Mouse (Mus musculus) E14TG2a.4 (cell line): ENCODE data around the gene Hspb2.

Experiments used
- H3K27me3 ChIP-seq: 2 replicates; pipeline ENCODE4 v1.6.1; 2014; ENCODE audit warnings: low read length, control low read depth; ENCODE audit not compliant: insufficient read depth
- H3K36me3 ChIP-seq: 2 replicates; pipeline ENCODE4 v1.6.1; 2014; ENCODE audit warnings: low read length, control low read depth; ENCODE audit not compliant: insufficient read depth
- H3K4me1 ChIP-seq: replicated peaks from 2 replicates; pipeline ENCODE4 v1.6.1; 2014; ENCODE audit warnings: low read depth, low read length, control low read depth
- H3K4me3 ChIP-seq: replicated peaks from 2 replicates; pipeline ENCODE4 v1.5.1; 2014; ENCODE audit warnings: mild to moderate bottlenecking, low read length
- H3K9me3 ChIP-seq: 2 replicates; pipeline ENCODE4 v1.6.1; 2014; ENCODE audit warnings: low read length, control low read depth
- CTCF ChIP-seq: conservative IDR thresholded peaks from 2 replicates; pipeline ENCODE4 v1.5.1; 2014; ENCODE audit warnings: low read length
- NANOG ChIP-seq: IDR thresholded peaks from 2 replicates; pipeline ENCODE4 v1.6.1; 2014; ENCODE audit warnings: borderline replicate concordance, low read length, mixed read lengths
- POU5F1 ChIP-seq: IDR thresholded peaks from 2 replicates; pipeline ENCODE4 v1.6.1; 2014; ENCODE audit warnings: low read length, borderline replicate concordance

Hspb2 gene

GRCm38 (mm10) chr9:50752054-50752602 is at the start of gene Hspb2:
Gene Hspb2, minus strand, starts transcription at chr9:50752354.
- Histone ChIP-seq H3K4me1 (peaks cover 36% of the 10 kb centered on the region), H3K36me3 (no peaks in the 10 kb centered on the region), H3K9me3 (no peaks in the 10 kb centered on the region), H3K4me3 (peak within 1 kb of the TSS; percentile 71), H3K27me3 (peaks cover 48% of the 10 kb centered on the region)
- TF ChIP-seq POU5F1: no peak
- TF ChIP-seq CTCF: no peak
- no peak for TF ChIP-seq NANOG

DNA sequence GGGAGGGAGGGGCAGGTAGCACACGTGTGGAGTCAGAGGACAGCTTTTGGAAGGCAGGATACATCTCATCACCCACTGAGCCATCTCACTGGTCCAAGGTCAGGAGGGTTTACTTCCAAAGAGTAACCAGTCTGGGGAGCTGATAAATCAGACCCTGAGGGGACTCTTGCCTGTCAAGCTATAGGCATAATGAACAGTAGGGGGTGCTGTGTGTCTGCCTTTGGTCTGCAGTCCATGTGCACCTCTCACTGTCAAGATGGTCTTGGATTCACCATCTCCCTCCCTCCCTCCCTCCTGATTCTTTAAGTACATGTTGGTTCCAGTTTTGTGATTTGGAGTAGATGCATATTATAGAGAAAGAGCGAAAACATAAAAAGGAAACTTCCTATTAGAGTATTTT is 48.8 kb upstream of the Hspb2 start:
- Histone ChIP-seq H3K4me3 (no peak overlapping the region), H3K36me3 (peaks cover 38% of the 10 kb centered on the region), H3K9me3 (no peaks in the 10 kb centered on the region), H3K4me1 (no peaks in the 10 kb centered on the region), H3K27me3 (no peaks in the 10 kb centered on the region)
- TF ChIP-seq NANOG (no peak), POU5F1 (no peak), CTCF (peak; percentile 34)

- H3K4me3 ChIP-seq: no peak overlapping the region
- H3K36me3 ChIP-seq: peaks cover 24% of the 10 kb centered on the region
- no peak for TF ChIP-seq CTCF
- no peak for TF ChIP-seq POU5F1
- TF ChIP-seq NANOG: no peak
- no peaks in the 10 kb centered on the region for H3K4me1 ChIP-seq
- H3K9me3 ChIP-seq: no peaks in the 10 kb centered on the region
- no peaks in the 10 kb centered on the region for H3K27me3 ChIP-seq
These were observed 46.2 kb upstream of the Hspb2 start for GRCm38 (mm10) chr9:50798368-50798767.

GRCm38 (mm10) chr9:50797641-50798040 is 45.5 kb upstream of the Hspb2 start:
- TF ChIP-seq POU5F1: no peak
- Histone ChIP-seq H3K9me3 (no peaks in the 10 kb centered on the region), H3K4me1 (no peaks in the 10 kb centered on the region), H3K4me3 (no peak overlapping the region), H3K36me3 (peaks cover 19% of the 10 kb centered on the region), H3K27me3 (no peaks in the 10 kb centered on the region)

DNA sequence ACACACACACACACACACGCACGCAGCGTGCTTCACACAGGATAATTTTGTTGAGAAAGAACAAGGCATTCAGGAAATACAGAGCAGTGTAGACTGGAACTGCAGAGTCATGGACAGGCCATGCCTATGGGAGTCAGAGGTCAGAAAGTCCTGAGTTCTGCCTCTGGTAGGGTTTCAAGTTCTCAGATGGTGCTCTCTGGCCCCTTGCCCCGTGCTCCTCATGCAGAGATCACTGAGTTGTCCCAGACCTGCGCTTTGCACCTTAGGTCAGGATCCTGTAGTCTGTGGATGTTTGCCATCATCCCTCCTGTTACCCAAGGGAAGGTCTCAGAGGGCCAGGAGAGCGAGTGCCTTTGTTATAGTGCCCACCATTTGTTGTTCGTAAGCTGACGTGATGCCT is 44.6 kb upstream of the Hspb2 start:
- Histone ChIP-seq H3K36me3 (peaks cover 20% of the 10 kb centered on the region), H3K27me3 (no peaks in the 10 kb centered on the region), H3K4me1 (no peaks in the 10 kb centered on the region), H3K9me3 (no peaks in the 10 kb centered on the region), H3K4me3 (no peak overlapping the region)
- TF ChIP-seq NANOG: no peak
- no peak for TF ChIP-seq CTCF
- no peak for TF ChIP-seq POU5F1

- Histone ChIP-seq H3K9me3 (no peaks in the 10 kb centered on the region), H3K4me1 (no peaks in the 10 kb centered on the region), H3K36me3 (peaks cover 25% of the 10 kb centered on the region), H3K27me3 (no peaks in the 10 kb centered on the region), H3K4me3 (no peak overlapping the region)
- TF ChIP-seq NANOG (no peak), POU5F1 (no peak), CTCF (no peak)
These were observed 43.1 kb upstream of the Hspb2 start for GRCm38 (mm10) chr9:50795266-50795665.

DNA sequence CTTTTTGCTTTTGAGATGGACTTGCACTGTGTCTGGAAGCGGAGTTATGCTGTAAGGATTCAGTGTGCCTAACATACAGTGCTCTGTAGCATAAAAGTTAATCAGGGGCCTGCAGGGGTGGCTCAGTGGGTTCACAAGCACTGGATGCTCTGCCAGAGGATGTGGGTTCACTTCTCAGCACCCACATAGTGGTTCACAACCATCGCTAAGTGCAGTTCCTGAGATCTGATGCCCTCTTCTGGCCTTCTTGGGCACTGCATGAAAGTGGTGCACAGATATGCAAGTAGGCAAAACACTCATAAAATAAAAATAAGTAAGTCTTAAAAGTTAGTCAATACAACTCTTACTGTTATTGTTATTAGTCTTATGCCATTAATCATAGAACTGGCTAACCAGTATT is 30.0 kb upstream of the Hspb2 start:
- TF ChIP-seq CTCF (peak; percentile 71), NANOG (no peak), POU5F1 (no peak)
- Histone ChIP-seq H3K36me3 (peaks cover 49% of the 10 kb centered on the region), H3K4me1 (0 out of 2 replicates have a peak, but pooled peaks cover 4% of the 10 kb centered on the region), H3K27me3 (no peaks in the 10 kb centered on the region), H3K9me3 (no peaks in the 10 kb centered on the region), H3K4me3 (no peak overlapping the region)

DNA sequence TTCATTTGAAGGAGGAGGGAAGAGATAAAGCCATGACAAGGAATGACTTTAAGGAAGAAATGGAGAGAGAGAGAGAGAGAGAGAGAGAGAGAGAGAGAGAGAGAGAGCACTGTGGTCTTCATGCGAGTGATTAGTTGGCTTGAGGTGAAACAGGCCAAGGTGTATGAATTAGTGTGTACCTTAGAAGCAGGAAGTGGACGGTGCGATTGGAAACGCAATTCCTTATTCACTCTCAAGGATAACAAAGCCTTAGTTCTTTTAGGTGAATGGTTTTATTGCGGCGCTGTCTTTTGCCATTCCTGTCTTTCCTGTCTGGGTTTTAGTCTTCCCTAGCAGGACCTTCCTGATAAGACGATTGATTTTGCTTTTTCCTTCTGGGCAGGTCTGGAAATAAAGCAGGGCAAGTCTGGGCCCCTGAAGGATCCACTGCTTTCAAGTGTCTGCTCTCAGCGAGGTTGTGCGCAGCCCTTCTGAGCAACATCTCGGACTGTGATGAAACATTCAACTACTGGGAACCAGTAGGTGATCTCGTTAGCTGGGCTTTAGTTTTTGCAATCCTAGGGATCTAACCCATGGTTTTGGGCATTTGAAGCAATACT is 24.1 kb upstream of the Hspb2 start:
- TF ChIP-seq POU5F1: no peak
- TF ChIP-seq CTCF: no peak
- no peak for TF ChIP-seq NANOG
- H3K9me3 ChIP-seq: no peaks in the 10 kb centered on the region
- peaks cover 16% of the 10 kb centered on the region for H3K4me1 ChIP-seq
- H3K27me3 ChIP-seq: peaks cover 11% of the 10 kb centered on the region
- H3K36me3 ChIP-seq: peaks cover 28% of the 10 kb centered on the region
- peak overlapping the region; percentile 92 for H3K4me3 ChIP-seq

- Histone ChIP-seq H3K9me3 (no peaks in the 10 kb centered on the region), H3K4me1 (peaks cover 16% of the 10 kb centered on the region), H3K4me3 (peak overlapping the region; percentile 92), H3K27me3 (peaks cover 11% of the 10 kb centered on the region), H3K36me3 (peaks cover 32% of the 10 kb centered on the region)
- TF ChIP-seq POU5F1 (no peak), CTCF (no peak), NANOG (no peak)
These were observed 23.5 kb upstream of the Hspb2 start for GRCm38 (mm10) chr9:50775662-50776126.
